Mouse (Mus musculus): Measurements from ENCODE around the gene Cox8b. TPM values are rescaled to one million over a fixed set of nuclear protein-coding genes. Genes with fewer than 3 reads are reported as not detected.

Gene Cox8b
- total and polyA plus RNA-seq, 3 experiments, result not detected

DNA sequence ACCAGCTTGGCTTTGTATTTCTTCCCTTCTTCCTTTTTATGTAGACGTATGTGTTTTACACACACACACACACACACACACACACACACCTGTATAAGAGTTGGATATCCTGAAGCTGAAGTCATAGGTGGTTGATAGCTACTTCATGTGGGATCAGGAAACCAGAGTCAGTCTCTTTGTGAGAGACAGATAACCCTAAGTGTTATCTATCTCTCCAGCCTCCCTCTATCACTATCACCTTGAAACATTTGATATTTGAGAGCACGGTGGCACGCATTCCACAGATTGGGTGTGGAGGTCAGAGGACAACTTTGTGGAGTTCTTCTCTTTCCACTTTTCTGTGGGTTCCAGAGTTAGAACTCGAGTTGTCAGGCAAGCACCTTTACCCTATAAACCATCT, 19.7 kb upstream of the Cox8b start:
- peaks cover 19% of the 10 kb centered on the region for H3K27me3 ChIP-seq (replicated peaks)
- no peak for TF ChIP-seq RCOR1 (conservative IDR thresholded peaks at IDR 0.05; ENCODE audit: low read depth, low read length)
- TF ChIP-seq ZMIZ1 (IDR thresholded peaks at IDR 0.05; ENCODE audit: low read depth, low read length), result no peak
- TF ChIP-seq NELFE (IDR thresholded peaks at IDR 0.05; ENCODE audit: low read depth, low read length), result no peak
- no peak for TF ChIP-seq ZKSCAN1 (IDR thresholded peaks at IDR 0.05; ENCODE audit: borderline replicate concordance, low read depth, low read length)
- TF ChIP-seq MAX (IDR thresholded peaks at IDR 0.05; ENCODE audit: low read length), result no peak
- TF ChIP-seq MYC (IDR thresholded peaks at IDR 0.05; ENCODE audit: low read depth, low read length), result no peak
- no peak for TF ChIP-seq JUND (conservative IDR thresholded peaks at IDR 0.05; ENCODE audit: low read depth, low read length)
- no peak for TF ChIP-seq MEF2A (IDR thresholded peaks at IDR 0.05; ENCODE audit: borderline replicate concordance, low read depth, low read length)
- TF ChIP-seq BHLHE40 (IDR thresholded peaks at IDR 0.05; ENCODE audit: low read depth, low read length), result no peak
- TF ChIP-seq JUN (IDR thresholded peaks at IDR 0.05; ENCODE audit: insufficient read depth, low read depth, low read length), result no peak
- no peak for TF ChIP-seq E2F4 (IDR thresholded peaks at IDR 0.05; ENCODE audit: insufficient replicate concordance, low read depth, low read length)
- no peak for TF ChIP-seq MAFK (IDR thresholded peaks at IDR 0.05; ENCODE audit: insufficient replicate concordance, low read length)
- no peak for TF ChIP-seq GABPA (IDR thresholded peaks at IDR 0.05; ENCODE audit: insufficient replicate concordance, low read depth, low read length)
- no peak for TF ChIP-seq ZC3H11A (IDR thresholded peaks at IDR 0.05; ENCODE audit: low read depth, low read length)
- no peak for TF ChIP-seq POLR2A (IDR thresholded peaks at IDR 0.05; ENCODE audit: low read depth, low read length)
- in situ Hi-C loops (cut with MboI; ENCODE audit: low pct_ligation_motif_present, low pct_unique_long_range_greater_than_20kb, low sequenced_read_pairs), result no loop called here
- no peaks in the 10 kb centered on the region for H3K79me2 ChIP-seq (replicated peaks; ENCODE audit: control insufficient read depth, extremely low read depth, insufficient read depth, poor library complexity, severe bottlenecking)
- no peaks in the 10 kb centered on the region for H3K36me3 ChIP-seq (replicated peaks in 1 of 2; ENCODE audit: control insufficient read depth in 1 of 2, insufficient read depth in 1 of 2, low read length in 1 of 2)
- H3K4me2 ChIP-seq (ENCODE audit: insufficient read depth, low read depth, poor library complexity, severe bottlenecking), result no peak overlapping the region
- peaks cover 2% of the 10 kb centered on the region for H3K9me3 ChIP-seq (replicated peaks; ENCODE audit: low read length)
- dilution Hi-C loops (cut with MboI; ENCODE audit: extremely low pct_ligation_motif_present, extremely low pct_unique_long_range_greater_than_20kb, low sequenced_read_pairs), result no loop called here
- H3K27ac ChIP-seq (ENCODE audit: insufficient read depth, low read depth), result no peak overlapping the region
- no peak overlapping the region for H3K4me3 ChIP-seq (replicated peaks in 1 of 3; ENCODE audit: low read depth in 2 of 3, low read length in 2 of 3, poor library complexity in 1 of 3)
- peaks cover 17 to 27% of the 10 kb centered on the region in 2 experiments for H3K4me1 ChIP-seq (ENCODE audit: control insufficient read depth in 1 of 2, insufficient read depth in 2 of 2)
- no peak overlapping the region for H3K9ac ChIP-seq (ENCODE audit: insufficient read depth, low read depth)
- DNase-seq (ENCODE audit: extremely low read depth), result no peak

DNA sequence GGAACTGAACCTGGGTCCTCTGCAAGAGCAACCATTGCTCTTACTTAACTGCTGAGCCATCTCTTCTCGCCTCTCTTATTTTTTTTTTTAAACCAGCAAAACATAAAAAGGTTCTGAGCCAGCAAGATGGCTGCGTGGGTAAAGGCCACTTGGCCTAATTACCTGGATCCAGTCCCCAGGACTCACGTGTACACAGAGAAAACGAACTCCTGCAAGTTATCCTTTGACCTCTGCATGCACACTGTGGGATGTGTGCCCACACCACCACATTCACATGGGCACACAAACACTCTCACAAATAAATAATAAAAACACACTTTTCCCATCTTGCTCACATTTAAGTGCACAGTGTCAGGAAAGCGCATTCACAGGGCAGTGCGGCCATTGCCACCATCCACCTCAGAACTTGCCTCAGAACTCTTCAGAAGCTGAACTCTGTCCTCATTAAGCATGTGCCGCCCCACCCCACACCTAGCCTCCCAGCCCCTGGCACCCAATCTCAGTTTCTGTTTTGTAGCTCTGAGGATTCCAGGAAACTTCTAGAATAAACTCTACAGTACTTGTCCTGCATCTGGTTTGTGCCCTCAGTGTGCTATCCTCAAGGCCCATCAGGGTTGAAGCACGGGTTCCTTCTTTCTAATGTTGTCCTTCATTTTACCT, 13.9 kb upstream of the Cox8b start:
- Histone ChIP-seq H3K27me3 (replicated peaks) (peaks cover 2% of the 10 kb centered on the region), H3K4me1 (ENCODE audit: control insufficient read depth in 1 of 2, insufficient read depth in 2 of 2) (peaks cover 9 to 34% of the 10 kb centered on the region in 2 experiments), H3K9ac (ENCODE audit: insufficient read depth, low read depth) (no peak overlapping the region), H3K79me2 (replicated peaks; ENCODE audit: control insufficient read depth, extremely low read depth, insufficient read depth, poor library complexity, severe bottlenecking) (no peaks in the 10 kb centered on the region), H3K27ac (ENCODE audit: insufficient read depth, low read depth) (no peak overlapping the region), H3K4me2 (ENCODE audit: insufficient read depth, low read depth, poor library complexity, severe bottlenecking) (no peak overlapping the region), H3K9me3 (replicated peaks; ENCODE audit: low read length) (no peaks in the 10 kb centered on the region), H3K36me3 (replicated peaks in 1 of 2; ENCODE audit: control insufficient read depth in 1 of 2, insufficient read depth in 1 of 2, low read length in 1 of 2) (no peaks in the 10 kb centered on the region), H3K4me3 (replicated peaks in 1 of 3; ENCODE audit: low read depth in 2 of 3, low read length in 2 of 3, poor library complexity in 1 of 3) (no peak overlapping the region)
- DNase-seq (ENCODE audit: extremely low read depth), result no peak
- dilution Hi-C loops (cut with MboI; ENCODE audit: extremely low pct_ligation_motif_present, extremely low pct_unique_long_range_greater_than_20kb, low sequenced_read_pairs) (no loop called here), in situ Hi-C loops (cut with MboI; ENCODE audit: low pct_ligation_motif_present, low pct_unique_long_range_greater_than_20kb, low sequenced_read_pairs) (loop anchor here (5.0 kb wide), 1 partner anchor 33 kb away; no protein-coding TSS in a partner anchor)
- TF ChIP-seq GABPA (IDR thresholded peaks at IDR 0.05; ENCODE audit: insufficient replicate concordance, low read depth, low read length), result no peak
- no peak for TF ChIP-seq IRF4 (IDR thresholded peaks at IDR 0.05; ENCODE audit: low read depth, low read length)
- TF ChIP-seq TCF12 (IDR thresholded peaks at IDR 0.05; ENCODE audit: low read depth, low read length), result no peak
- no peak for TF ChIP-seq ZC3H11A (IDR thresholded peaks at IDR 0.05; ENCODE audit: low read depth, low read length)
- TF ChIP-seq PAX5 (IDR thresholded peaks at IDR 0.05; ENCODE audit: low read length), result no peak
- no peak for TF ChIP-seq USF2 (conservative IDR thresholded peaks at IDR 0.05; ENCODE audit: low read depth, low read length)
- no peak for TF ChIP-seq NRF1 (IDR thresholded peaks at IDR 0.05; ENCODE audit: low read depth, low read length)
- TF ChIP-seq EP300 (IDR thresholded peaks at IDR 0.05; ENCODE audit: low read length), result no peak
- TF ChIP-seq SIN3A (IDR thresholded peaks at IDR 0.05; ENCODE audit: low read length), result no peak
- TF ChIP-seq CTCF (conservative IDR thresholded peaks at IDR 0.05 in 1 of 2, IDR thresholded peaks at IDR 0.05 in 1 of 2; ENCODE audit: low read depth in 2 of 2, low read length in 2 of 2), result no peak
- no peak for TF ChIP-seq ZKSCAN1 (IDR thresholded peaks at IDR 0.05; ENCODE audit: borderline replicate concordance, low read depth, low read length)
- no peak for TF ChIP-seq CHD2 (IDR thresholded peaks at IDR 0.05; ENCODE audit: low read length)
- no peak for TF ChIP-seq E2F4 (IDR thresholded peaks at IDR 0.05; ENCODE audit: insufficient replicate concordance, low read depth, low read length)
- no peak for TF ChIP-seq CHD1 (IDR thresholded peaks at IDR 0.05; ENCODE audit: low read depth, low read length)

Data from CH12.LX (cell line).